Mouse (Mus musculus) limb, embryonic 13.5 days (tissue): Measurements from ENCODE around the gene Prl7c1. TPM values are rescaled to one million over a fixed set of nuclear protein-coding genes. Genes with fewer than 3 reads are reported as not detected.
"Not testable (repeated sequence)": the region's sequence is repeated elsewhere in the genome, so short reads cannot be mapped to it uniquely, and the experiment has no call there.

Experiments
- ATAC-seq: fragments of 200-750 bp; cut with Nextera tagmentation; 2 replicates; pipeline ENCODE4 v1.8.0; 2017; ENCODE audit warnings: low read depth, moderate number of reproducible peaks, moderate TSS enrichment; ENCODE audit not compliant: low FRiP score
- H3K27ac ChIP-seq: fragments of 300-500 bp; sonication (generic); 2 replicates; pipeline ENCODE4 v1.5.1; 2015; ENCODE audit warnings: inconsistent platforms, mild to moderate bottlenecking, moderate library complexity
- H3K27me3 ChIP-seq: fragments of 300-500 bp; sonication (generic); 2 replicates; pipeline ENCODE4 v1.6.1; 2015; ENCODE audit warnings: mild to moderate bottlenecking, inconsistent platforms
- H3K36me3 ChIP-seq: fragments of 300-500 bp; sonication (generic); 2 replicates; pipeline ENCODE4 v1.6.1; 2015; ENCODE audit warnings: inconsistent platforms, mild to moderate bottlenecking, moderate library complexity
- H3K4me1 ChIP-seq: fragments of 300-500 bp; sonication (generic); 2 replicates; pipeline ENCODE4 v1.6.1; 2015; ENCODE audit warnings: inconsistent platforms
- H3K4me2 ChIP-seq: fragments of 300-500 bp; sonication (generic); replicated peaks from 2 replicates; pipeline ENCODE4 v1.6.1; 2015; ENCODE audit warnings: inconsistent platforms, mild to moderate bottlenecking, moderate library complexity
- H3K4me3 ChIP-seq: fragments of 300-500 bp; sonication (generic); 2 replicates; pipeline ENCODE4 v1.5.1; 2015; ENCODE audit warnings: moderate library complexity, mild to moderate bottlenecking, inconsistent platforms
- H3K9ac ChIP-seq: fragments of 300-500 bp; sonication (generic); 2 replicates; pipeline ENCODE4 v1.6.1; 2015; ENCODE audit warnings: mild to moderate bottlenecking, inconsistent platforms
- H3K9me3 ChIP-seq: fragments of 300-500 bp; sonication (generic); 2 replicates; pipeline ENCODE4 v1.6.1; 2016; ENCODE audit warnings: inconsistent platforms
- WGBS: fragments of 180-500 bp; shearing (Covaris S2); methylation state at CpG from one replicate; pipeline ENCODE4 v1.1.7; 2015; 5-methylcytosine and 5-hydroxymethylcytosine counted together
- polyA plus RNA-seq: library from polyadenylated mRNA; unstranded; fragments of >200 nt; fragmentation: Nextera tagmentation; extraction: Ambion mirVana; gene quantifications from 2 replicates; pipeline ENCODE4 v1.2.1, GENCODE M21; 2015

The Prl7c1 gene
- not detected in 2 replicates for polyA plus RNA-seq

- not testable (repeated sequence) for H3K4me1 ChIP-seq, H3K36me3 ChIP-seq, H3K9me3 ChIP-seq, ATAC-seq, H3K27me3 ChIP-seq, H3K4me3 ChIP-seq, H3K9ac ChIP-seq, H3K27ac ChIP-seq, H3K4me2 ChIP-seq
- WGBS, result 84% methylated on average over 3 of the region's 3 CpGs
Measured at GRCm38 (mm10) chr13:27780704-27781103, at the start of gene Prl7c1. Prl7c1 (minus strand) TSS chr13:27780804.

DNA sequence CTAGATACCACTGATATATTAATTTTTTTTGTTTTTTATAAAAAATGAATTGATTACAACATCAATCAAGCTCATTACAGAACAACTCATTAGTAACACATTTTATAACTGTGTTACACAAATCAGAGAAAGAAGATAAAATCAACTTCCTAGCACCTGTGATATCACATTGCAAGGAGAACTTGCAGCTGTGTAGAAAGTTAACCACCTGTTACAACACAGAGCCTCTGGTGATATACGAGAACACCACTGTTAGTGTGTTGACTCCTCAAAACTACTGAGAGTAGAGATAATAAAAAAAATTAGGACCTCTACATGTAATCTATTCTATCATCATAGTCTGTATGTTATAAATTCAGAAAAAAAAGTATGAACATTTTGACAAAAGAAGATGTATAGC, 22.2 kb upstream of the Prl7c1 start:
- H3K9me3 ChIP-seq, result no peaks in the 10 kb centered on the region
- no peaks in the 10 kb centered on the region for H3K36me3 ChIP-seq
- no peak overlapping the region for H3K4me2 ChIP-seq
- ATAC-seq, result no peak
- H3K9ac ChIP-seq, result no peak overlapping the region
- no peak overlapping the region for H3K4me3 ChIP-seq
- no peak overlapping the region for H3K27ac ChIP-seq
- 73% methylated on average over 1 of the region's 1 CpGs for WGBS
- no peaks in the 10 kb centered on the region for H3K27me3 ChIP-seq
- H3K4me1 ChIP-seq, result no peaks in the 10 kb centered on the region

- Histone ChIP-seq H3K4me1 (no peaks in the 10 kb centered on the region), H3K9me3 (no peaks in the 10 kb centered on the region), H3K4me2 (no peak within 1 kb of the TSS), H3K9ac (no peak within 1 kb of the TSS), H3K4me3 (no peak within 1 kb of the TSS), H3K27ac (no peak within 1 kb of the TSS), H3K36me3 (no peaks in the 10 kb centered on the region), H3K27me3 (no peaks in the 10 kb centered on the region)
- no peak for ATAC-seq
- WGBS, result 74% methylated on average over 1 of the region's 1 CpGs
Measured at GRCm38 (mm10) chr13:27801354-27801753, 20.8 kb upstream of the Prl7c1 start, which contains the start of gene Prl2a1. Prl2a1 (plus strand) TSS chr13:27801654.

GRCm38 (mm10) chr13:27799303-27799702, 18.7 kb upstream of the Prl7c1 start:
- Histone ChIP-seq H3K4me3 (no peak overlapping the region), H3K27me3 (no peaks in the 10 kb centered on the region), H3K27ac (no peak overlapping the region), H3K9ac (no peak overlapping the region), H3K9me3 (no peaks in the 10 kb centered on the region), H3K36me3 (no peaks in the 10 kb centered on the region), H3K4me2 (no peak overlapping the region), H3K4me1 (no peaks in the 10 kb centered on the region)
- no peak for ATAC-seq
- 88% methylated on average over 4 of the region's 4 CpGs for WGBS

- H3K4me3 ChIP-seq, result no peak overlapping the region
- H3K27ac ChIP-seq, result no peak overlapping the region
- WGBS, result 89% methylated on average over 10 of the region's 10 CpGs
- H3K9ac ChIP-seq, result no peak overlapping the region
- no peaks in the 10 kb centered on the region for H3K27me3 ChIP-seq
- no peaks in the 10 kb centered on the region for H3K4me1 ChIP-seq
- H3K9me3 ChIP-seq, result no peaks in the 10 kb centered on the region
- no peaks in the 10 kb centered on the region for H3K36me3 ChIP-seq
- no peak for ATAC-seq
- no peak overlapping the region for H3K4me2 ChIP-seq
Measured at GRCm38 (mm10) chr13:27734512-27735186, 46.0 kb downstream of the Prl7c1 start.

- H3K36me3 ChIP-seq, H3K4me2 ChIP-seq, ATAC-seq, H3K27me3 ChIP-seq, H3K9me3 ChIP-seq, H3K27ac ChIP-seq, H3K4me1 ChIP-seq, H3K4me3 ChIP-seq, H3K9ac ChIP-seq: not testable (repeated sequence)
- 84% methylated on average over 5 of the region's 5 CpGs for WGBS
Measured at GRCm38 (mm10) chr13:27730286-27730959, 50.2 kb downstream of the Prl7c1 start.

- WGBS, result 88% methylated on average over 3 of the region's 3 CpGs
Measured at GRCm38 (mm10) chr13:27725057-27725456, 55.5 kb downstream of the Prl7c1 start.

More at GRCm38 (mm10) chr13:27725057-27725456, 55.5 kb downstream of the Prl7c1 start:
- H3K27ac ChIP-seq, H3K4me2 ChIP-seq, H3K4me1 ChIP-seq, H3K27me3 ChIP-seq, ATAC-seq, H3K36me3 ChIP-seq, H3K9me3 ChIP-seq, H3K4me3 ChIP-seq, H3K9ac ChIP-seq: not testable (repeated sequence)

Other genes starting within 250 kb of the Prl7c1 start
- gene Prl8a9, start 216.2 kb downstream of the Prl7c1 start, polyA plus RNA-seq, result not detected in 2 replicates
- gene Prl8a1, start 198.6 kb downstream of the Prl7c1 start, polyA plus RNA-seq, result not detected in 2 replicates
- not detected in 2 replicates for gene Prl7b1, start 170.2 kb downstream of the Prl7c1 start, polyA plus RNA-seq
- gene Prl7a1, start 138.3 kb downstream of the Prl7c1 start, polyA plus RNA-seq, result not detected in 2 replicates
- gene Prl7a2, start 112.8 kb downstream of the Prl7c1 start, polyA plus RNA-seq, result not detected in 2 replicates
- not detected in 2 replicates for gene Prl7d1, start 64.1 kb downstream of the Prl7c1 start, polyA plus RNA-seq
- not detected in 2 replicates for gene Prl2a1, start 20.9 kb upstream of the Prl7c1 start, polyA plus RNA-seq
- gene Prl2c1, start 68.5 kb upstream of the Prl7c1 start, polyA plus RNA-seq, result not detected in 2 replicates
- gene Prl4a1, start 235.4 kb upstream of the Prl7c1 start, polyA plus RNA-seq, result not detected in 2 replicates